Mouse (Mus musculus) cerebellum, adult 2 months (tissue): ENCODE results near the gene Clba1. TPM values are rescaled to one million over a fixed set of nuclear protein-coding genes. Genes with fewer than 3 reads are reported as not detected.
"Not testable (repeated sequence)": the region's sequence is repeated elsewhere in the genome, so short reads cannot be mapped to it uniquely, and the experiment has no call there.

Source experiments
- DNase-seq, 2 experiments: peaks; one replicate each; pipeline ENCODE4 v3.0.0; 2021
- H3K27ac ChIP-seq: fragments of 200-500 bp; 2 replicates; pipeline ENCODE4 v1.5.1; 2012; ENCODE audit warnings: low read length, control low read depth, inconsistent platforms; ENCODE audit not compliant: insufficient read depth
- H3K27me3 ChIP-seq: fragments of 200-500 bp; 2 replicates; pipeline ENCODE4 v1.6.1; 2012; ENCODE audit warnings: inconsistent platforms, mild to moderate bottlenecking, low read length, moderate library complexity; ENCODE audit not compliant: control insufficient read depth, insufficient read depth
- H3K4me1 ChIP-seq: fragments of 200-500 bp; 2 replicates; pipeline ENCODE4 v1.6.1; 2011; ENCODE audit warnings: low read length; ENCODE audit not compliant: control insufficient read depth, insufficient read depth
- H3K4me3 ChIP-seq: fragments of 200-500 bp; replicated peaks from 2 replicates; pipeline ENCODE3; 2011; ENCODE audit warnings: mild to moderate bottlenecking, low read depth, low read length, control low read depth; ENCODE audit not compliant: insufficient read depth
- CTCF ChIP-seq: fragments of 200-500 bp; IDR thresholded peaks from 2 replicates; pipeline ENCODE4 v1.5.1; 2011; ENCODE audit warnings: low read depth, mild to moderate bottlenecking, control low read depth, low read length, moderate library complexity, borderline replicate concordance; ENCODE audit not compliant: insufficient read depth
- POLR2A ChIP-seq: fragments of 200-500 bp; IDR thresholded peaks from 2 replicates; pipeline ENCODE4 v1.6.1; 2011; ENCODE audit warnings: low read length, control low read depth, borderline replicate concordance; ENCODE audit not compliant: insufficient read depth
- WGBS: fragments of 180-500 bp; shearing (Covaris S2); methylation state at CpG from one replicate; pipeline ENCODE4 v1.1.7; 2018; 5-methylcytosine and 5-hydroxymethylcytosine counted together
- polyA plus RNA-seq: library from polyadenylated mRNA; depleted of rRNA; stranded (reverse); fragments of >200 nt; gene quantifications from 2 replicates; pipeline ENCODE4 v1.2.3, GENCODE M21; 2012

Gene Clba1
- polyA plus RNA-seq, 1 experiment: 6.5 TPM

DNA sequence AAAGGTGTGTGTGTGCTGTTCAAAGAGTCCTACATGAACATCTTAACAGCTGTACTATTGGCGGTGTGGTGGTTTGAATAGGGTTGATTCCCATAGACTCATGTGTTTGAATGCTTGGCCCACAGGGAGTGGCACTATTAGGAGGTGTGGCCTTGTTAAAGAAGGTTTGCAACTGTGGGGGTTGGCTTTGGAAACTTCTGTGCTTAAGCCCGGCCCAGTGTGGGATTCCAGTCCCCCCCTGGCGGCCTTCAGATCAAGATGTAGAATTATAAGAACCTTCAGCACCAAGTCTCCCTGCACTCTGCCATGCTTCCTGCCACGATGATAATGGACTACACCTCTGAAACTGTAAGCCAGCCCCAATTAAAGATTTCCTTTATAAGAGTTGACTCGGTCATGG, 23.7 kb downstream of the Clba1 start:
- no peak overlapping the region for H3K4me3 ChIP-seq
- WGBS: 95% methylated on average over 5 of the region's 5 CpGs
- TF ChIP-seq POLR2A (no peak), CTCF (no peak)
- peaks cover 4% of the 10 kb centered on the region; the same call in 1 of the 2 replicates for H3K4me1 ChIP-seq
- no peaks in the 10 kb centered on the region for H3K27me3 ChIP-seq
- DNase-seq: no peak
- no peak overlapping the region for H3K27ac ChIP-seq

DNA sequence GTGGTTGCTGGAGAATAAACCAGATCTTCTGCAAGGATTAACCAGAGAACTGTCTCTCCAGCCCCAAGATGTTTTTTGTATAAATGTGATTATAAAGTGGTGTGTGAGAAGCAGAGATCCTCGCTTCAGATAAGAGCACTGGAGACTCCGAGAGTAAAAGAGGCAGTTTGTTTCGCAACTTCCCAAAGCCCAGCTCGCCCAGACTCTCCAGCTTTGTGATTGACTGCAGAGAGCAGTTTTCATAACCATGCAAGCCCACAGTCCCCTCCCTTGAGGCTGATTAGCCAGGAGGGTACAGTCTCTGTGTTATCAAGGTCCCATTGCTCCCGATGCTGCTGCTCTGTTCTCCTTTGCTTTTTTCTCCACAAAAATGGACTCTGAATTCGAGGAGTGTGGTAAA, 24.8 kb downstream of the Clba1 start:
- WGBS: 93% methylated on average over 6 of the region's 6 CpGs
- Histone ChIP-seq H3K4me3 (no peak overlapping the region), H3K27ac (no peak overlapping the region), H3K27me3 (no peaks in the 10 kb centered on the region), H3K4me1 (peaks cover 4% of the 10 kb centered on the region; the same call in 1 of the 2 replicates)
- DNase-seq: no peak
- TF ChIP-seq POLR2A (no peak), CTCF (no peak)

DNA sequence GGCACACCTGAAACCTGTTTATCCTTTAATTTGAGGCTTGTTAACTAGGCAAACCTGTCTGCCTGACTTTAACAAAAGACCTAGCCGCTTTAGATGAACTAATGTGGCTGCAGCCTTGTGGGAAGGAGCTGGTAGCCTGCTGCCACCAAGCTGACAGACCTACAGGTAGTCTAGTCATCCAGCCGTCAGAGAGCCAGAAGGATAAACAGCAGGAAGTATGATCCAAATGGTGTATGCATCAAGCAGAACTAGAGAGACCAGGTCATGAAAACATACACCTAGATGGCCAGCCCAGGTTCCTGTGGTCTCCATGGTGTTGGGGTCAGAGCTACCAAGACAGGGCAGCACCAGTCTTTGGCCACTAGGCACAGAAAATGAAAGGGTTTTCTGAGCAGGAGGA, 26.3 kb downstream of the Clba1 start:
- DNase-seq: peak in 1 of 2 experiments; percentile 54
- H3K27me3 ChIP-seq: no peaks in the 10 kb centered on the region
- WGBS: 14% methylated on average over 2 of the region's 2 CpGs
- TF ChIP-seq POLR2A (no peak), CTCF (no peak)
- H3K27ac ChIP-seq: no peak overlapping the region
- H3K4me3 ChIP-seq: no peak overlapping the region
- H3K4me1 ChIP-seq: peaks cover 4% of the 10 kb centered on the region; the same call in 1 of the 2 replicates

DNA sequence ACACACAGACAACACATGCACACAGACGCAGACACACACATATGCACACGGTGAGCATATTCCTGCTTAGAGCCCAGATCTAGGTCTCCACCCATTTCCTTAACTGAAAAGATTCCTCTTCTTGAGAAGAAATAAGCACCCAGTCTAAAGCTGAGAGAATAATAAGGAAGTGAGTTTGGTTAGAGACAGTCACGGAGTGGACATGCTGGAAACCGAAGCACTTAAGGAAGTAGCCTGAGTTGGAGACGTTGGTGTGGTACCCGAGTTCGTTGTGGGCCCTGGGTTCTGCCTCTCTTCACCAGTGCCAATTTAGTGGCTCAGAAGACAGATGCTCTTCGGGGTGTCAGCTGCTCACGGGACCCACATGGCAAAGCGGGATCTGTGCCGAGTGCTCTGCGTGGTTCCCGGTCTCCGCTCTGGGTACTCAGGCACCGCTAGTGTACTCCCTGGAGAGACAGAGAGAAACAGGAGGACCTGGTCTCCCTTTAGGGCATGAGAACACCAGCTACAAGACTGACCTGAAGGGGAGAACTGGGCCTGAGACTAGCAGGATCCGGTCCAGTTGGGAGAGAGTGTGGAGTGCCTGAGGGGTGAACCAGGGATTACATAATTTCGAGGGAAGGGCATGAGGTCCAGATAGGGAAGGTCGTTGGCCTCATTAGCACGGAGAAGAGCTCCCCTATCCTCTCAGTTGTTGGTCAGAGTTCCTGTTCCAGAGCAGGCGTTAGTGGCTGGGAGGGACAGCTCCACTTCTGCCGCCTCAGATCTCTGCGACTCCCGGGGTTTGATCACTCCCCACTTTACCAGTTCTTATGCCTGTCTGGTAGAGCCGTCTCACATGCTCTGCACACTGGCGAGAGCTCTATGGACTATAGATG, 31.7 kb downstream of the Clba1 start:
- Histone ChIP-seq H3K27ac (no peak overlapping the region), H3K27me3 (no peaks in the 10 kb centered on the region), H3K4me1 (no peaks in the 10 kb centered on the region; the same call in 1 of the 2 replicates), H3K4me3 (no peak overlapping the region)
- DNase-seq: no peak
- TF ChIP-seq POLR2A (no peak), CTCF (no peak)
- 58% methylated on average over 25 of the region's 25 CpGs for WGBS

DNA sequence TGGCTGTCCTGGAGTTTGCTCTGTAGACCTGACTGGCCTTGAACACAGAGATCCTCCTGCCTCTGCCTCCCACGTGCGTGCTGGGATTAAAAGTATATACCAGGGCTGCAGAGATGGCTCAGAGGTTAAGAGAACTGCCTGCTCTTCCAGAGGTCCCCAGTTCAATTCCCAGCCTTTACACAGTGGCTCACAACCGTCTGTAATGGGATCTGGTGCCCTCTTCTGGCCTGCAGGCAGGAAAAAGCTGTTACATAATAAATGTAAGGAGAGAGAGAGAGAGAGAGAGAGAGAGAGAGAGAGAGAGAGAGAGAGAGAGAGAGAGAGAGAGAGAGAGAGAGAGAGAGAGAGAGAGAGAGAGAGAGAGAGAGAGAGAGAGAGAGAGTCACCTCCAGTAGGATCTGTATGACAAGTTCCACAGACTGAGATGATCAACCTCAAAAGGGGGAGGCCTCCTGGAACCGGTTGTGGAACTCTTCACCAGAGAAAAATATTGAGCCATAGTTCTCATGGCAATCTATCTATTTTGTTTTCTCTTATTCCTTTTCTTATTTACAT, 32.7 kb downstream of the Clba1 start:
- 73% methylated on average over 4 of the region's 4 CpGs for WGBS
- H3K27ac ChIP-seq, H3K27me3 ChIP-seq, H3K4me1 ChIP-seq, DNase-seq, H3K4me3 ChIP-seq: not testable (repeated sequence)

DNA sequence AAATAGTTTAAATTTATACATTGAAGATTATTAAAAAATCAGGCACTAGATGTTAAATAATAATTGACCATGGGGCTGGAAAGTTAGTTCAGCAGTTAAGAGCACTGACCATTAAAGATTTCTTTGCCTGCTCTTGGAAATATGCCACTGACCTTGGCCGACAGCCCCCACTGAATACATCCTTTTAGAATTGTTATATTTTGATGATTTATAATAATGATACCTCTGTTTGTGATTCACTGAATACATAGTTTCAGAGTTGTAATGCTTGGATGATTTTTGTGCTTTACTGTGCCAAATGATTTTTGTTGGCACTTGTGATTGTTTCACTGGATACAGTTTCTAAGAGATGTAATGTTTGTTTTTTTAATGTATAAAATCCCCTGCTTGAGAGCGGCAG, 33.4 kb downstream of the Clba1 start:
- 73% methylated on average over 2 of the region's 2 CpGs for WGBS
- H3K4me1 ChIP-seq, H3K27me3 ChIP-seq, H3K27ac ChIP-seq, DNase-seq, H3K4me3 ChIP-seq: not testable (repeated sequence)

DNA sequence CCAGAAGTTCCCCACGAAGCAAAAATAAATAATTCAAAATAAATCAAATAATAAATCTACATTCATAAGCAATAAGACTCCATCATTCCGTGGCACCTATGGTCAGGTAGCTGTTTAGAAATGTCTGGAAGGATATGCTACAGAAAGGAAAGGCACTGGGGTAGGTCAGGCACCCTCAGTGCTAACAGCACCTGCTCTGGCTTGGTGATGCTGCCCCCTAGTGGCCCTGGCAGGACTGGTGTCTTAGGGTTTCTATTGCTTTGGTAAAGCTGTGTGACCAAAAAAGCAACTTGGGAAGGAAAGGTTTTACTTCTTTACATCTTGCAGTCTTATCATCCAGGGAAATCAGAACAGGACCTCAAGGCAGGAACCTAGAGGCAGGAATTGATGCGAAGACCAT, 35.1 kb downstream of the Clba1 start:
- no peaks in the 10 kb centered on the region for H3K27me3 ChIP-seq
- TF ChIP-seq POLR2A: no peak
- TF ChIP-seq CTCF: peak; percentile 99
- H3K27ac ChIP-seq: no peak overlapping the region
- WGBS: 20% methylated on average over 3 of the region's 3 CpGs
- DNase-seq: peak; percentile 77 to 85
- H3K4me1 ChIP-seq: no peaks in the 10 kb centered on the region
- H3K4me3 ChIP-seq: no peak overlapping the region

DNA sequence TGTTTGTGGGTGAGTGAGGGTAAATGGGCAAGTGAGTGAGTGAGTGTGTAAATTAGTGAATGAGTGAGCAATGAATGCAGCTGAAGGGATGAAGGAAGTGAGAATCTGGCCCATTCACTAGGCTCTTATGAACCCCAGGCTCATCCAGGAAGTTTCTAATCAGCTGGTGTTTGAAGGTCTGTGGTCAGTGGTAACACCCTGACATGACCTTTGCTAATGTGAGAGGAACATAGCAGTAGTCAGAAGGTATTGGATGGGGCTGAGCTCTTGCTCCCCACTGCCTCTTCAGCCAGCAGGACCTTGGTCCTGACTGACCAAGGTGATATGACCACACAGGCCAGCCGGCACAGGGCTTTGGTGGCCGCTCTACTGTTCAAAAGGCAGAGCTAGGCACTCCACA, 39.1 kb downstream of the Clba1 start:
- no peak for DNase-seq
- WGBS: 100% methylated on average over 2 of the region's 2 CpGs
- Histone ChIP-seq H3K27ac (no peak overlapping the region), H3K4me3 (no peak overlapping the region), H3K4me1 (no peaks in the 10 kb centered on the region), H3K27me3 (no peaks in the 10 kb centered on the region)
- TF ChIP-seq POLR2A: no peak
- no peak for TF ChIP-seq CTCF
